Mouse (Mus musculus): ENCODE measurements around the gene Hist1h4b. TPM values are rescaled to one million over a fixed set of nuclear protein-coding genes. Genes with fewer than 3 reads are reported as not detected.
"Not testable (repeated sequence)": the region's sequence is repeated elsewhere in the genome, so short reads cannot be mapped to it uniquely, and the experiment has no call there.

Gene Hist1h4b
- total and polyA plus RNA-seq, 2 experiments from 2014 or later: 1.8 to 254 TPM

DNA sequence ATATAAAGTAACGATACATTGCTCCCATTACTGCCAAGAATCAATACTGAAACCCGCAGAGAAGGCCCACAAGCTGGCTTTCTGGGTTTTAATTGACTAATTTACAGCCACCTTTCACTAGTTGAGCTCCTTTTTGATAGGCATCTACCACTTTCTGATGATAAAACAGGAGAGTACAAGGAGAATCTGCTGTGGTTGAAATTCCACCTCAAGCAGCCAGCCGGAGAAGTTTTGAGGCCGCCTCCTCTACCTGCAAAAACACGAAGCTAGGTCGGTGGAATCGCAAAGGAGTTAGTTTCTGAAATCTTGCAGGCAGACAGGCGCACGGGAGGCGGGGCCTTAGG, 6.4 kb downstream of the Hist1h4b start:
- DNase-seq: no peak
- no peak for ATAC-seq
- under 1% methylated on average over 10 of the region's 10 CpGs for WGBS
- H3K36me3 ChIP-seq (ENCODE audit: insufficient read depth): no peaks in the 10 kb centered on the region
- H3K4me1 ChIP-seq (ENCODE audit: insufficient read depth): peaks cover 17% of the 10 kb centered on the region
- TF ChIP-seq CTCF (IDR thresholded peaks at IDR 0.05; ENCODE audit: low read depth): no peak
- no peaks in the 10 kb centered on the region for H3K27me3 ChIP-seq (ENCODE audit: insufficient read depth, low read length)
- H3K4me2 ChIP-seq (ENCODE audit: low read depth): peak overlapping the region; percentile 77
- peak overlapping the region; percentile 52 for H3K4me3 ChIP-seq (ENCODE audit: low read depth, low read length)
- H3K9ac ChIP-seq: peak overlapping the region; percentile 66
- peak overlapping the region; percentile 91 for H3K27ac ChIP-seq (ENCODE audit: low read depth, low read length)
- no peaks in the 10 kb centered on the region for H3K9me3 ChIP-seq (ENCODE audit: low read length)

DNA sequence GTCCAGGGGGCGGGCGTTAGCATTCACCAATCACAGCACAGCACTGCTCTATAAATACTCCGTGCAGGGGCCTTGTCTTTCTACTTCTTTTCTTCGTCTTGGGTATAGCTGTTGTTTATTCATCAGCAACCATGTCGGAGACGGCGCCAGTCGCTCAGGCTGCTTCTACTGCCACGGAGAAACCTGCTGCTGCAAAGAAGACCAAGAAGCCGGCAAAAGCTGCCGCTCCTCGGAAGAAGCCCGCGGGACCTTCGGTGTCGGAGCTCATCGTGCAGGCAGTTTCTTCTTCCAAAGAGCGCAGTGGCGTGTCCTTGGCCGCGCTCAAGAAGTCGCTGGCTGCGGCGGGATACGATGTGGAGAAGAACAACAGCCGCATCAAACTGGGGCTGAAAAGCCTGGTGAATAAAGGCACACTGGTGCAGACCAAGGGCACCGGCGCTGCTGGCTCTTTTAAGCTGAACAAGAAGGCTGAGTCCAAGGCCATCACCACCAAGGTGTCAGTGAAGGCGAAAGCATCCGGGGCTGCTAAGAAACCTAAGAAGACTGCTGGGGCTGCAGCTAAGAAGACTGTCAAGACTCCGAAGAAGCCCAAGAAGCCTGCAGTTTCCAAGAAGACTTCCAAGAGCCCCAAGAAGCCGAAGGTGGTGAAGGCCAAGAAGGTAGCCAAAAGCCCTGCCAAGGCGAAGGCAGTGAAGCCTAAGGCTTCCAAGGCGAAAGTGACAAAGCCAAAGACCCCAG, 6.9 kb downstream of the Hist1h4b start, which contains the start of gene Hist1h1a:
Gene Hist1h1a, plus strand, starts transcription at position 81 of the 738 bp plus-strand sequence.
- H3K9me3 ChIP-seq (ENCODE audit: low read length): no peaks in the 10 kb centered on the region
- ATAC-seq (peak; percentile 73), DNase-seq (peak; percentile 95)
- peak within 1 kb of the TSS; percentile 91 for H3K27ac ChIP-seq (ENCODE audit: low read depth, low read length)
- peaks cover 17% of the 10 kb centered on the region for H3K4me1 ChIP-seq (ENCODE audit: insufficient read depth)
- H3K4me2 ChIP-seq (ENCODE audit: low read depth): peak within 1 kb of the TSS; percentile 77
- H3K27me3 ChIP-seq (ENCODE audit: insufficient read depth, low read length): no peaks in the 10 kb centered on the region
- no peaks in the 10 kb centered on the region for H3K36me3 ChIP-seq (ENCODE audit: insufficient read depth)
- no peak for TF ChIP-seq CTCF (IDR thresholded peaks at IDR 0.05; ENCODE audit: low read depth)
- H3K9ac ChIP-seq: peak within 1 kb of the TSS; percentile 66
- 4% methylated on average over 34 of the region's 34 CpGs for WGBS
- peak within 1 kb of the TSS; percentile 52 for H3K4me3 ChIP-seq (ENCODE audit: low read depth, low read length)

DNA sequence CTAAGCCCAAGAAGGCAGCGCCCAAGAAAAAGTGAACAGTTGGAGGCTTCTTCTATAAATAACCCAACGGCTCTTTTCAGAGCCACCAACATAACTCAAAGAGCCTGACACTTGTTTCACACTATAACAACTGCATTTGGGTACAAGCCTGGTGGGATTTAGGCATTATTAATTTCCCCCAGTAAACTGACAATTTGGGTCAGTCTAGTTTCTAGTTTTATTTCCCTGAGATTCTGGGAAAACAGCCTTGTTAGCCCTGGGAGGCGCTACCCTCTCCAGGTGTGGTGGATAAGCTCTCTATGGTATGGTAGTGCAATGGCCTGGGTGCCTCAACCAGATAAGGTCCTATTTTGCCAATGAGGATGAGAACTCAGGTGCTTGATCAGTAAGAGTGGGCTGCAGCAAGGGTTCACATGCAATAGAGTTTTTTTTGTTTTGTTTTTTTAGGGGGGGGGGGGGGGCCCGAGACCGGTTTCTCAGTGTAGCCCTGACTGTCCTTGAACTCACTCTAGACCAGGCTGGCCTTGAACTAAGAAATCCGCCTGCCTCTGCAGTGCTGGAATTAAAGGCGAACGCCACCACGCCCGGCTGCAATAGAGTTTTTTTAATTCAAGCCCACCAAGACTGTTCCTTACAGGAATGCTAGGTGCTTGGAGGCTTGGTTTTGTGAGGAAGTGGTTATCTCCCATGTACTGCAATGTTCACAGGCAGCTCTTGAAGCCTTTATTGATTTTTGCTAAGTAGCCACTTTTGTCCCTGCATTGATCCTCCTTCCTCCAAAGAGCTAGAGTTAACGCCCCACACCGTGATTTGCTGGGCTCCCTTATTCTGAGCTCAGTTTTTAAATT, 7.7 kb downstream of the Hist1h4b start:
- DNase-seq (no peak), ATAC-seq (no peak)
- Histone ChIP-seq H3K27me3 (ENCODE audit: insufficient read depth, low read length) (no peaks in the 10 kb centered on the region), H3K9ac (peak overlapping the region; percentile 66), H3K4me1 (ENCODE audit: insufficient read depth) (peaks cover 17% of the 10 kb centered on the region), H3K27ac (ENCODE audit: low read depth, low read length) (peak overlapping the region; percentile 91; the same call in 1 of the 2 replicates), H3K36me3 (ENCODE audit: insufficient read depth) (no peaks in the 10 kb centered on the region), H3K9me3 (ENCODE audit: low read length) (no peaks in the 10 kb centered on the region), H3K4me3 (ENCODE audit: low read depth, low read length) (peak overlapping the region; percentile 52), H3K4me2 (ENCODE audit: low read depth) (peak overlapping the region; percentile 77)
- 32% methylated on average over 12 of the region's 12 CpGs for WGBS
- TF ChIP-seq CTCF (IDR thresholded peaks at IDR 0.05; ENCODE audit: low read depth): no peak

DNA sequence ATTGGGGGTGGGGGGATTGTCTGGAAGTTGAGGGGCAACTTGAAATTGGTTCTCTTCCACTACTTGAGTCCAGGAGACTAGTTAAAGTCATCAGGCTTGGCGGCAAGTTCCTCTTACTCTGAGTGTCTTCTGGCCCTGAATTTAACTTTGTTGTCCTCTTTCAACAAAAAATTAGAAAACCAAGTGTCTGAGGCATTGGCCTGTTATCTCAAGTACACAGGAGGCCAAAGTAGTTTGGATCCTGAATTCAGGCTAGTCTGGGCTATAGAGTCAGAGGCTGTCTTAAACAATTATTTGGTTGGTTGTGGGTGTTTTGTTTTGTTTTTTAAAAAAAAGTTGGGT, 8.3 kb downstream of the Hist1h4b start:
- no peak for TF ChIP-seq CTCF (IDR thresholded peaks at IDR 0.05; ENCODE audit: low read depth)
- 64% methylated on average over 1 of the region's 1 CpGs for WGBS
- DNase-seq: no peak
- no peak overlapping the region for H3K27ac ChIP-seq (ENCODE audit: low read depth, low read length)
- H3K4me2 ChIP-seq (ENCODE audit: low read depth): no peak overlapping the region
- H3K9me3 ChIP-seq (ENCODE audit: low read length): no peaks in the 10 kb centered on the region
- H3K4me1 ChIP-seq (ENCODE audit: insufficient read depth): peaks cover 15% of the 10 kb centered on the region
- ATAC-seq: no peak
- H3K9ac ChIP-seq: no peak overlapping the region
- H3K36me3 ChIP-seq (ENCODE audit: insufficient read depth): no peaks in the 10 kb centered on the region
- H3K27me3 ChIP-seq (ENCODE audit: insufficient read depth, low read length): no peaks in the 10 kb centered on the region
- H3K4me3 ChIP-seq (ENCODE audit: low read depth, low read length): no peak overlapping the region

DNA sequence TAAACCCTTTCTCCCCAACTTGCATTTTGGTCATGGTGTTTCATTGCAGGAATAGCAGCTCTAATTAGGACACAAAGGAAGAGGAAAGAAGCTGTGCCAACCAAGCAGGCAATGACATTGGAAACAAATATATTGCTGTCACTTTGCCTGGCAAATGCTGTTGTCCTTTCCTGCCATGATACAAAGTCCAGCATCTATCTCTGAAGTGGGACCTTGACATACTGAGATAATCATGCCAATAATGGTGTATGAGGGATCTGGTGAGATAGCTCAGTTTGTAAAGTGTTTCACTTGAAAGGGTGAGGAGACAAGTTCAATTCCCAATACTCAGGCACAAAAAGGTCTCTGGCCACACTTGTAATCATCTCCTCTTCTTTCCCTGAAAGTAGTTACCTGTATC, 10.0 kb downstream of the Hist1h4b start:
- Histone ChIP-seq H3K27me3 (ENCODE audit: insufficient read depth, low read length) (no peaks in the 10 kb centered on the region), H3K4me2 (ENCODE audit: low read depth) (no peak overlapping the region), H3K9ac (no peak overlapping the region), H3K27ac (ENCODE audit: low read depth, low read length) (no peak overlapping the region), H3K4me3 (ENCODE audit: low read depth, low read length) (no peak overlapping the region), H3K4me1 (ENCODE audit: insufficient read depth) (peaks cover 11% of the 10 kb centered on the region; the same call in 1 of the 2 replicates), H3K9me3 (ENCODE audit: low read length) (no peaks in the 10 kb centered on the region), H3K36me3 (ENCODE audit: insufficient read depth) (no peaks in the 10 kb centered on the region)
- no peak for TF ChIP-seq CTCF (IDR thresholded peaks at IDR 0.05; ENCODE audit: low read depth)
- DNase-seq (no peak), ATAC-seq (no peak)

DNA sequence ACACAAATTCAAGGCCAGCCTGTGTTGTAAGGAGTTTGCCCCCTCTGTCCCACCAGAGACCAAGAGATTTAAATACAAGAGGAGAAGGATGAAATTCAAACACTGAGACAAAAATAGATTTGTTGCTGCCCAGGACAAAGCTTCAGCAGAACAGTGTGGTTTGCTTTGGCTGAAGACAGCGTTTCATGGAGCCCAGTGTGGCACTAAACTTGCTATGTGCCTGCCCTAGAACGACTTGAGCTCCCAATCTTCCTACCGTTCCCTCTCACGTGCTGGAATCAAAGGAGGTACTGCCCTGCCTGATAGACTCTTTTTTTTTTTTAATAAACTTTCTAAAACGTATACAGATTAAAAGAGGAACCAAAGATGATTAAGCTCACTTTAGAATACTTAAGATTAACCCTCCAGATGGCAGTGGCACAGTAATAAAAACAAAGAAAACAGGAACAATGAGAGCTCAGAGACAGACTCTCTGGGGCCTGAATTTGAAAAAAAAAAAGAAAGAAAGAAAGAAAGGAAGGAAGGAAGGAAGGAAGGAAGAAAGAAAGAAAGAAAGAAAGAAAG, 12.1 kb downstream of the Hist1h4b start:
- no peaks in the 10 kb centered on the region for H3K36me3 ChIP-seq (ENCODE audit: insufficient read depth)
- H3K9ac ChIP-seq: no peak overlapping the region
- no peak overlapping the region for H3K4me3 ChIP-seq (ENCODE audit: low read depth, low read length)
- no peak overlapping the region for H3K27ac ChIP-seq (ENCODE audit: low read depth, low read length)
- no peak for ATAC-seq
- 31% methylated on average over 5 of the region's 5 CpGs for WGBS
- no peaks in the 10 kb centered on the region for H3K27me3 ChIP-seq (ENCODE audit: insufficient read depth, low read length)
- no peak for DNase-seq
- H3K4me1 ChIP-seq (ENCODE audit: insufficient read depth): peaks cover 7% of the 10 kb centered on the region; the same call in 1 of the 2 replicates
- H3K4me2 ChIP-seq (ENCODE audit: low read depth): no peak overlapping the region
- TF ChIP-seq CTCF (IDR thresholded peaks at IDR 0.05; ENCODE audit: low read depth): no peak
- no peaks in the 10 kb centered on the region for H3K9me3 ChIP-seq (ENCODE audit: low read length)

DNA sequence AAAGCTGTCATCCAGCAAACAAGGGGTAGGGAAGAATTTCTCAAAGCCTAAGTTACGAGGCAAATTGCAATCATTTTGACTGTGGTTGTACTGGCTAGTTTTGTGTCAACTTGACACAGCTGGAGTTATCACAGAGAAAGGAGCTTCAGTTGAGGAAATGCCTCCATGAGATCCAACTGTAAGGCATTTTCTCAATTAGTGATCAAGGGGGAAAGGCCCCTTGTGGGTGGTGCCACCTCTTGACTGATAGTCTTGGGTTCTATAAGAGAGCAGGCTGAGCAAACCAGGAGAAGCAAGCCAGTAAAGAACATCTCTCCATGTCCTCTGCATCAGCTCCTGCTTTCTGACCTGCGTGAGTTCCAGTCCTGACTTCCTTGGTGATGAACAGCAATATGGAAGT, 12.8 kb downstream of the Hist1h4b start, which contains the start of gene Trim38:
Gene Trim38, plus strand, starts transcription at position 301 of the 400 bp plus-strand sequence.
- not testable (repeated sequence) for H3K9me3 ChIP-seq (ENCODE audit: low read length); H3K36me3 ChIP-seq (ENCODE audit: insufficient read depth); ATAC-seq; H3K4me3 ChIP-seq (ENCODE audit: low read depth, low read length); H3K27ac ChIP-seq (ENCODE audit: low read depth, low read length); H3K27me3 ChIP-seq (ENCODE audit: insufficient read depth, low read length); H3K9ac ChIP-seq; DNase-seq; H3K4me1 ChIP-seq (ENCODE audit: insufficient read depth); H3K4me2 ChIP-seq (ENCODE audit: low read depth)
- WGBS: 94% methylated on average over 2 of the region's 2 CpGs

Data from forebrain, postnatal 0 days (tissue).